Mouse (Mus musculus) hindbrain, embryonic 14.5 days (tissue): ENCODE results near the gene Vav2. TPM values are rescaled to one million over a fixed set of nuclear protein-coding genes. Genes with fewer than 3 reads are reported as not detected.

Experiments used
- ATAC-seq: fragments of 200-750 bp; cut with Nextera tagmentation; 2 replicates; pipeline ENCODE4 v1.8.0; 2017; ENCODE audit warnings: moderate number of reproducible peaks, mild to moderate bottlenecking, moderate TSS enrichment, moderate library complexity; ENCODE audit not compliant: low FRiP score
- DNase-seq: peaks from one replicate; pipeline ENCODE4 v3.0.0-alpha.2; 2015; ENCODE audit warnings: low spot score
- H3K27ac ChIP-seq: fragments of 300-500 bp; sonication (generic); 2 replicates; pipeline ENCODE4 v1.5.1; 2014; ENCODE audit warnings: mild to moderate bottlenecking, moderate library complexity
- H3K27me3 ChIP-seq: fragments of 300-500 bp; sonication (generic); 2 replicates; pipeline ENCODE4 v1.6.1; 2014; ENCODE audit warnings: mild to moderate bottlenecking, low read length, mixed read lengths; ENCODE audit not compliant: control insufficient read depth, insufficient read depth
- H3K36me3 ChIP-seq: fragments of 300-500 bp; sonication (generic); replicated peaks from 2 replicates; pipeline ENCODE4 v1.6.1; 2014; ENCODE audit not compliant: control insufficient read depth, insufficient read depth
- H3K4me1 ChIP-seq: fragments of 300-500 bp; sonication (generic); replicated peaks from 2 replicates; pipeline ENCODE4 v1.6.1; 2014; ENCODE audit warnings: antibody characterized with exemption, low read length, mixed read lengths; ENCODE audit not compliant: control insufficient read depth, insufficient read depth
- H3K4me2 ChIP-seq: fragments of 300-500 bp; sonication (generic); replicated peaks from 2 replicates; pipeline ENCODE4 v1.6.1; 2014; ENCODE audit warnings: mild to moderate bottlenecking, moderate library complexity
- H3K4me3 ChIP-seq: fragments of 300-500 bp; sonication (generic); replicated peaks from 2 replicates; pipeline ENCODE4 v1.5.1; 2014; ENCODE audit warnings: mild to moderate bottlenecking, low read length
- H3K9ac ChIP-seq: fragments of 300-500 bp; sonication (generic); 2 replicates; pipeline ENCODE4 v1.6.1; 2014
- H3K9me3 ChIP-seq: fragments of 300-500 bp; sonication (generic); 2 replicates; pipeline ENCODE4 v1.6.1; 2016; ENCODE audit warnings: low read length; ENCODE audit not compliant: control insufficient read depth
- WGBS: fragments of 180-500 bp; shearing (Covaris S2); extraction: QIAGEN DNeasy Blood & Tissue Kit; methylation state at CpG from one replicate; pipeline ENCODE4 v1.1.7; 2014; 5-methylcytosine and 5-hydroxymethylcytosine counted together
- polyA plus RNA-seq: library from polyadenylated mRNA; unstranded; fragments of >200 nt; fragmentation: Nextera tagmentation; extraction: Ambion mirVana; gene quantifications from 2 replicates; pipeline ENCODE4 v1.2.1, GENCODE M21; 2014

Vav2 gene
- polyA plus RNA-seq, 1 experiment from 2014 or later: 16.0 TPM

GRCm38 (mm10) chr2:27390325-27390724 lies 36.5 kb downstream of the Vav2 start:
- no peak overlapping the region for H3K9ac ChIP-seq
- H3K27me3 ChIP-seq: no peaks in the 10 kb centered on the region
- H3K9me3 ChIP-seq: no peaks in the 10 kb centered on the region
- no peak for DNase-seq
- H3K36me3 ChIP-seq: 0 out of 2 replicates have a peak, but pooled peaks cover 3% of the 10 kb centered on the region
- H3K4me3 ChIP-seq: no peak overlapping the region
- WGBS: 75% methylated on average over 8 of the region's 8 CpGs
- H3K27ac ChIP-seq: no peak overlapping the region
- no peak overlapping the region for H3K4me2 ChIP-seq
- peaks cover 38% of the 10 kb centered on the region for H3K4me1 ChIP-seq
- no peak for ATAC-seq

GRCm38 (mm10) chr2:27389272-27390162 lies 37.3 kb downstream of the Vav2 start:
- Histone ChIP-seq H3K36me3 (0 out of 2 replicates have a peak, but pooled peaks cover 7% of the 10 kb centered on the region), H3K4me1 (peaks cover 30% of the 10 kb centered on the region), H3K9me3 (no peaks in the 10 kb centered on the region), H3K27ac (no peak overlapping the region), H3K27me3 (no peaks in the 10 kb centered on the region), H3K9ac (no peak overlapping the region), H3K4me2 (no peak overlapping the region), H3K4me3 (no peak overlapping the region)
- DNase-seq (no peak), ATAC-seq (no peak)
- WGBS: 53% methylated on average over 14 of the region's 14 CpGs

GRCm38 (mm10) chr2:27387209-27387608 lies 39.6 kb downstream of the Vav2 start:
- Histone ChIP-seq H3K9me3 (no peaks in the 10 kb centered on the region), H3K4me1 (peaks cover 21% of the 10 kb centered on the region), H3K27me3 (no peaks in the 10 kb centered on the region), H3K27ac (no peak overlapping the region), H3K36me3 (0 out of 2 replicates have a peak, but pooled peaks cover 7% of the 10 kb centered on the region), H3K4me3 (no peak overlapping the region), H3K4me2 (no peak overlapping the region), H3K9ac (no peak overlapping the region)
- DNase-seq (no peak), ATAC-seq (no peak)
- WGBS: 100% methylated on average over 1 of the region's 1 CpGs

GRCm38 (mm10) chr2:27381698-27382097 lies 45.1 kb downstream of the Vav2 start:
- H3K9me3 ChIP-seq: no peaks in the 10 kb centered on the region
- no peak overlapping the region for H3K4me3 ChIP-seq
- H3K27me3 ChIP-seq: no peaks in the 10 kb centered on the region
- peaks cover 23% of the 10 kb centered on the region for H3K4me1 ChIP-seq
- DNase-seq (no peak), ATAC-seq (no peak)
- WGBS: 77% methylated on average over 4 of the region's 4 CpGs
- H3K27ac ChIP-seq: no peak overlapping the region
- no peak overlapping the region for H3K4me2 ChIP-seq
- no peak overlapping the region for H3K9ac ChIP-seq
- 0 out of 2 replicates have a peak, but pooled peaks cover 7% of the 10 kb centered on the region for H3K36me3 ChIP-seq

GRCm38 (mm10) chr2:27381254-27381653 lies 45.6 kb downstream of the Vav2 start:
- H3K4me1 ChIP-seq: peaks cover 27% of the 10 kb centered on the region
- ATAC-seq: no peak
- no peak overlapping the region for H3K4me2 ChIP-seq
- H3K27ac ChIP-seq: no peak overlapping the region
- no peaks in the 10 kb centered on the region for H3K9me3 ChIP-seq
- H3K27me3 ChIP-seq: no peaks in the 10 kb centered on the region
- H3K9ac ChIP-seq: no peak overlapping the region
- no peak for DNase-seq
- no peak overlapping the region for H3K4me3 ChIP-seq
- 80% methylated on average over 3 of the region's 3 CpGs for WGBS
- 0 out of 2 replicates have a peak, but pooled peaks cover 6% of the 10 kb centered on the region for H3K36me3 ChIP-seq

- no peaks in the 10 kb centered on the region for H3K27me3 ChIP-seq
- H3K36me3 ChIP-seq: no peaks in the 10 kb centered on the region
- H3K4me2 ChIP-seq: no peak overlapping the region
- no peaks in the 10 kb centered on the region for H3K9me3 ChIP-seq
- H3K4me1 ChIP-seq: peaks cover 51% of the 10 kb centered on the region
- no peak overlapping the region for H3K4me3 ChIP-seq
- ATAC-seq: 0 out of 2 replicates have a peak, but pooled peaks have one; percentile 19
- WGBS: 22% methylated on average over 4 of the region's 4 CpGs
- DNase-seq: no peak
- no peak overlapping the region for H3K27ac ChIP-seq
- H3K9ac ChIP-seq: no peak overlapping the region
Measured at GRCm38 (mm10) chr2:27377876-27378275, 49.0 kb downstream of the Vav2 start.

GRCm38 (mm10) chr2:27377164-27377563 lies 49.7 kb downstream of the Vav2 start:
- no peak overlapping the region for H3K9ac ChIP-seq
- H3K4me2 ChIP-seq: no peak overlapping the region
- H3K4me1 ChIP-seq: peaks cover 51% of the 10 kb centered on the region
- no peak overlapping the region for H3K4me3 ChIP-seq
- ATAC-seq: peak; percentile 49; the same call in 1 of the 2 replicates
- WGBS: 11% methylated on average over 8 of the region's 8 CpGs
- H3K36me3 ChIP-seq: no peaks in the 10 kb centered on the region
- no peaks in the 10 kb centered on the region for H3K9me3 ChIP-seq
- H3K27me3 ChIP-seq: no peaks in the 10 kb centered on the region
- peak; percentile 55 for DNase-seq
- peak overlapping the region; percentile 41; the same call in 1 of the 2 replicates for H3K27ac ChIP-seq

GRCm38 (mm10) chr2:27375141-27375540 lies 51.7 kb downstream of the Vav2 start:
- DNase-seq: peak; percentile 57
- Histone ChIP-seq H3K4me1 (peaks cover 51% of the 10 kb centered on the region), H3K9ac (no peak overlapping the region)

GRCm38 (mm10) chr2:27373349-27373748 lies 53.5 kb downstream of the Vav2 start:
- no peak for ATAC-seq
- no peaks in the 10 kb centered on the region for H3K9me3 ChIP-seq
- no peak overlapping the region for H3K4me2 ChIP-seq
- H3K27me3 ChIP-seq: no peaks in the 10 kb centered on the region
- no peak overlapping the region for H3K27ac ChIP-seq
- no peaks in the 10 kb centered on the region for H3K36me3 ChIP-seq
- H3K4me3 ChIP-seq: no peak overlapping the region
- no peak for DNase-seq
- H3K9ac ChIP-seq: no peak overlapping the region
- peaks cover 44% of the 10 kb centered on the region for H3K4me1 ChIP-seq
- WGBS: 49% methylated on average over 12 of the region's 12 CpGs

More at GRCm38 (mm10) chr2:27375141-27375540, 51.7 kb downstream of the Vav2 start:
- Histone ChIP-seq H3K27ac (peak overlapping the region; percentile 59; the same call in 1 of the 2 replicates), H3K9me3 (no peaks in the 10 kb centered on the region), H3K4me2 (no peak overlapping the region), H3K36me3 (no peaks in the 10 kb centered on the region), H3K4me3 (no peak overlapping the region), H3K27me3 (no peaks in the 10 kb centered on the region)
- no peak for ATAC-seq
- WGBS: 17% methylated on average over 3 of the region's 3 CpGs
